Mouse (Mus musculus) layer of hippocampus, postnatal 14 days (tissue): ENCODE data around the gene Nos1. TPM values are rescaled to one million over a fixed set of nuclear protein-coding genes. Genes with fewer than 3 reads are reported as not detected.

Experiments
- DNase-seq, 2 experiments: peaks; one replicate each; pipeline ENCODE4 v3.0.0; 2021 to 2022; ENCODE audit warnings: low spot score in 2 of 2, mixed read lengths in 1 of 2
- long read RNA-seq, 2 experiments: library from polyadenylated mRNA; stranded (forward); transcript quantifications; one replicate each; pipeline ENCODE4 v2.0.0; 2021
- total RNA-seq, 2 experiments: library from RNA; stranded (reverse); gene quantifications; 2 replicates each; pipeline ENCODE4 v1.2.3; 2021

The Nos1 gene
- 10 to 100 TPM; 28.6 to 32.0 TPM for total RNA-seq
- long read RNA-seq, experiment 1, full-length matches to known transcripts = 1 of 7 reads
- long read RNA-seq, experiment 1, partial matches to known transcripts = 2 of 7 reads
- long read RNA-seq, experiment 1, other reads (novel, unspliced or antisense) = 4 of 7 reads
- long read RNA-seq, experiment 2, full-length matches to known transcripts = 1 of 7 reads
- long read RNA-seq, experiment 2, partial matches to known transcripts = 2 of 7 reads
- long read RNA-seq, experiment 2, other reads (novel, unspliced or antisense) = 4 of 7 reads

- DNase-seq = no peak
Measured at GRCm38 (mm10) chr5:117780681-117781080, at the start of gene Nos1. TSS of gene Nos1 (plus strand) at chr5:117781032.

GRCm38 (mm10) chr5:117731311-117731710 is 49.5 kb upstream of the Nos1 start:
- no peak for DNase-seq

- DNase-seq = no peak
Measured at GRCm38 (mm10) chr5:117744654-117745178, 36.1 kb upstream of the Nos1 start.

- no peak for DNase-seq
Measured at GRCm38 (mm10) chr5:117749353-117749752, 31.5 kb upstream of the Nos1 start.

- peak in 1 of 2 experiments; percentile 9 for DNase-seq
Measured at GRCm38 (mm10) chr5:117757696-117758482, 22.9 kb upstream of the Nos1 start.

GRCm38 (mm10) chr5:117761181-117761832 is 19.5 kb upstream of the Nos1 start:
- DNase-seq = no peak

GRCm38 (mm10) chr5:117764496-117764895 is 16.3 kb upstream of the Nos1 start:
- no peak for DNase-seq

GRCm38 (mm10) chr5:117779175-117779574 is 1.7 kb upstream of the Nos1 start:
- no peak for DNase-seq

- no peak for DNase-seq
Measured at GRCm38 (mm10) chr5:117781178-117781577, 346 bp downstream of the Nos1 start.

- no peak for DNase-seq
Measured at GRCm38 (mm10) chr5:117790071-117790470, 9.2 kb downstream of the Nos1 start.

GRCm38 (mm10) chr5:117791875-117792274 is 11.0 kb downstream of the Nos1 start:
- no peak for DNase-seq

- DNase-seq = no peak
Measured at GRCm38 (mm10) chr5:117800849-117801248, 20.0 kb downstream of the Nos1 start.

- DNase-seq = no peak
Measured at GRCm38 (mm10) chr5:117802071-117802521, 21.3 kb downstream of the Nos1 start.

- no peak for DNase-seq
Measured at GRCm38 (mm10) chr5:117803551-117803950, 22.7 kb downstream of the Nos1 start.

- no peak for DNase-seq
Measured at GRCm38 (mm10) chr5:117810930-117811329, 30.1 kb downstream of the Nos1 start.

GRCm38 (mm10) chr5:117818800-117819199 is 38.0 kb downstream of the Nos1 start:
- DNase-seq = peak in 1 of 2 experiments; percentile 20

GRCm38 (mm10) chr5:117820445-117820844 is 39.6 kb downstream of the Nos1 start:
- no peak for DNase-seq

- DNase-seq = no peak
Measured at GRCm38 (mm10) chr5:117823811-117824210, 43.0 kb downstream of the Nos1 start.

- no peak for DNase-seq
Measured at GRCm38 (mm10) chr5:117824486-117824885, 43.7 kb downstream of the Nos1 start.

- no peak for DNase-seq
Measured at GRCm38 (mm10) chr5:117825336-117825735, 44.5 kb downstream of the Nos1 start.

- no peak for DNase-seq
Measured at GRCm38 (mm10) chr5:117827366-117827765, 46.5 kb downstream of the Nos1 start.

GRCm38 (mm10) chr5:117836930-117837329 is 56.1 kb downstream of the Nos1 start:
- peak; percentile 77 to 82 for DNase-seq
